Mouse (Mus musculus): ENCODE data around the gene Tex2. TPM values are rescaled to one million over a fixed set of nuclear protein-coding genes. Genes with fewer than 3 reads are reported as not detected.

Gene Tex2
- polyA plus RNA-seq, 1 experiment: 13.2 TPM

DNA sequence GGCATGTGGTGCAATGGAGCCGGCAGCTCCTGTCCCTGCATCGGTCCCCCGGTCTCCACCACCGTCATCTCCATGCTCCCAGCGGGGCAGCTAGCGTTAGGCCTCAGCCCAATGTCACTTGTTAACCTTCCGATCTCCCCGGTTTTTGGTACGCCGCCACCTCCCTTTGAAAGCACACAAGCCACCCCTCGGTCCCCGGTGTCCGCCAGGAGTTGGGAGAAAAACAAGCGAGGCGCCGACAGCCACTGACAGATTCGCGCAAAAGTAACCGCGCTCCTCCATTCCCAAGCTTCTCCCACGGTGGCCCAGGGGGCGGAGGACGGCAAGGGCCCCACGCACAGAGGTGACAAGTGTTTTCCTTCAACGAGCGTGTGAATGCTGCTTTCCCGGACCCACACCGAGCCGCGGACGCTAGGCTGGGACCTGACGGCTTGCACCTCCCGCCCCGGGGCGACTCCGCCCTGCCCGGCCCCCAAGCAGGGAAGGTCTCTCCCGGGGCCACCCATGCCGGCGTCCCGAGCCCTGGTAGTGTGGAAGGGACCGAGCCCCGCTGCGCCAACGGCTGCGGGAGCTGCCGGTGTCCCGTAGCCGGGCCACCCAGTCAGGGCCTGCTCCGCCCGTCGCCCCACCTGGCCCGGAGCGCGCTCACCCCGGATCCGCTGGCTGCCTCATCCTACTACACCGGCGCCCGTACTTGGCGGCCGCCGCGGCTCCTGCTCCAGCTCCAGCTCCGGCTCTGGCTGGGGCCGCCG is 838 bp downstream of the Tex2 start:
- DNase-seq: peak; percentile 40

GRCm38 (mm10) chr11:106609731-106610130 is 3.5 kb downstream of the Tex2 start:
- no peaks in the 10 kb centered on the region for H3K36me3 ChIP-seq (ENCODE audit: control insufficient read depth, insufficient read depth, low read length)
- peaks cover 23% of the 10 kb centered on the region for H3K4me1 ChIP-seq (replicated peaks; ENCODE audit: control insufficient read depth, insufficient read depth, low read length)
- no peak for DNase-seq
- no peak overlapping the region for H3K4me3 ChIP-seq (ENCODE audit: control insufficient read depth, insufficient read depth, low read length)
- H3K27me3 ChIP-seq (ENCODE audit: control insufficient read depth, insufficient read depth, low read length): no peaks in the 10 kb centered on the region
- H3K27ac ChIP-seq (ENCODE audit: control insufficient read depth, insufficient read depth, low read length): no peak overlapping the region
- 94% methylated on average over 8 of the region's 8 CpGs for WGBS
- TF ChIP-seq POLR2A (IDR thresholded peaks at IDR 0.05; ENCODE audit: control insufficient read depth, extremely low read depth, insufficient read depth, low read length, poor library complexity): no peak
- TF ChIP-seq CTCF (IDR thresholded peaks at IDR 0.05; ENCODE audit: borderline replicate concordance, control insufficient read depth, extremely low read depth, insufficient read depth, low read length, poor library complexity): no peak

More for the DNA sequence above, 838 bp downstream of the Tex2 start:
- Histone ChIP-seq H3K36me3 (ENCODE audit: control insufficient read depth, insufficient read depth, low read length) (no peaks in the 10 kb centered on the region), H3K4me3 (ENCODE audit: control insufficient read depth, insufficient read depth, low read length) (peak overlapping the region; percentile 85), H3K27ac (ENCODE audit: control insufficient read depth, insufficient read depth, low read length) (peak overlapping the region; percentile 5), H3K4me1 (replicated peaks; ENCODE audit: control insufficient read depth, insufficient read depth, low read length) (peaks cover 19% of the 10 kb centered on the region), H3K27me3 (ENCODE audit: control insufficient read depth, insufficient read depth, low read length) (no peaks in the 10 kb centered on the region)
- peak; percentile 45; the same call in 1 of the 2 replicates for TF ChIP-seq POLR2A (IDR thresholded peaks at IDR 0.05; ENCODE audit: control insufficient read depth, extremely low read depth, insufficient read depth, low read length, poor library complexity)
- no peak for TF ChIP-seq CTCF (IDR thresholded peaks at IDR 0.05; ENCODE audit: borderline replicate concordance, control insufficient read depth, extremely low read depth, insufficient read depth, low read length, poor library complexity)
- under 1% methylated on average over 67 of the region's 67 CpGs for WGBS

DNA sequence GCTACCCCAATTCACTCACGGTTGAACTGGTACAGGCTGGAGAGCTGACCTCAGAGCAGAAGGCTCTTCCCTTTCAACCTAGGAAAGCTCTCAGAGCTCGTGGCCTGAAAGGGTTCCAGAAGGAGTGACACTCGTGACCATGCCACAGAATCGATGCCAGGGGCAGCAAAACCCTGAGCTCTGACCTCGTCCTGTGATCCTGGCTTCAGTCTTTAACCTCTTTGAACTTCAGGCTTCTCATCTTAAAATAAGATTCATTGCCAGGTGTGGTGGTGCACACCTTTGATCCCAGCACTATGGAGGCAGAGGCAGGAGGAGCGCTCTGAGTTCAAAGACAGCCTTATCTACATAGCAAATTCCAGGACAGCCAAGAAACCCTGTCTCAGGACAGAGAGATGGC is 5.9 kb downstream of the Tex2 start:
- Histone ChIP-seq H3K27me3 (ENCODE audit: control insufficient read depth, insufficient read depth, low read length) (no peaks in the 10 kb centered on the region), H3K27ac (ENCODE audit: control insufficient read depth, insufficient read depth, low read length) (no peak overlapping the region), H3K4me3 (ENCODE audit: control insufficient read depth, insufficient read depth, low read length) (no peak overlapping the region), H3K36me3 (ENCODE audit: control insufficient read depth, insufficient read depth, low read length) (peaks cover 3% of the 10 kb centered on the region; the same call in 1 of the 2 replicates), H3K4me1 (replicated peaks; ENCODE audit: control insufficient read depth, insufficient read depth, low read length) (peaks cover 21% of the 10 kb centered on the region)
- TF ChIP-seq POLR2A (IDR thresholded peaks at IDR 0.05; ENCODE audit: control insufficient read depth, extremely low read depth, insufficient read depth, low read length, poor library complexity): no peak
- TF ChIP-seq CTCF (IDR thresholded peaks at IDR 0.05; ENCODE audit: borderline replicate concordance, control insufficient read depth, extremely low read depth, insufficient read depth, low read length, poor library complexity): no peak
- 57% methylated on average over 6 of the region's 6 CpGs for WGBS
- no peak for DNase-seq

- WGBS: 76% methylated on average over 5 of the region's 5 CpGs
- no peaks in the 10 kb centered on the region for H3K27me3 ChIP-seq (ENCODE audit: control insufficient read depth, insufficient read depth, low read length)
- H3K36me3 ChIP-seq (ENCODE audit: control insufficient read depth, insufficient read depth, low read length): peaks cover 3% of the 10 kb centered on the region; the same call in 1 of the 2 replicates
- TF ChIP-seq CTCF (IDR thresholded peaks at IDR 0.05; ENCODE audit: borderline replicate concordance, control insufficient read depth, extremely low read depth, insufficient read depth, low read length, poor library complexity) (no peak), POLR2A (IDR thresholded peaks at IDR 0.05; ENCODE audit: control insufficient read depth, extremely low read depth, insufficient read depth, low read length, poor library complexity) (no peak)
- no peak overlapping the region for H3K4me3 ChIP-seq (ENCODE audit: control insufficient read depth, insufficient read depth, low read length)
- H3K27ac ChIP-seq (ENCODE audit: control insufficient read depth, insufficient read depth, low read length): no peak overlapping the region
- peaks cover 20% of the 10 kb centered on the region for H3K4me1 ChIP-seq (replicated peaks; ENCODE audit: control insufficient read depth, insufficient read depth, low read length)
- no peak for DNase-seq
Measured at GRCm38 (mm10) chr11:106606042-106606441, 7.2 kb downstream of the Tex2 start.

DNA sequence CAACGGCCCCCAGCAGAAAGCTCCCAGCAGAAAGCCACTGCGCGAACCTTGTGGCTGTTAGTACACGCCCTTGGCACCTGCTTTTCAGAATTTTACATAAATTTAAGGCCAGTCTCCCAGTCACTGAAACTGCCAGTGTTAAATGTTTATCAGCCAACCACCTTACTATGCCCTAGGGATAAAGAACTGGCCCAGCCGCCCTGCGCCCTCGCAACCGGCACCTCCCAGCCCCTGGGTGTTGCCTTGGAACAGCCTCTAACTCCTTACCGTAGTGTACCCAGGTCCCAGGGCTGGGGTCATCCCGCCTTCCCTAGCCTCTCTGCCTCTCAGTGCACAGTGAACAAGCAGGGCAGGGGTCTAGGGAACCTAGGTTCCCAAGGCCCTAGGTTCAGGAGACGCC is 10.0 kb downstream of the Tex2 start:
- peaks cover 3% of the 10 kb centered on the region; the same call in 1 of the 2 replicates for H3K36me3 ChIP-seq (ENCODE audit: control insufficient read depth, insufficient read depth, low read length)
- no peak for DNase-seq
- WGBS: 82% methylated on average over 11 of the region's 11 CpGs

GRCm38 (mm10) chr11:106600124-106600523 is 13.1 kb downstream of the Tex2 start:
- H3K4me1 ChIP-seq (replicated peaks; ENCODE audit: control insufficient read depth, insufficient read depth, low read length): peaks cover 12% of the 10 kb centered on the region
- no peak for TF ChIP-seq CTCF (IDR thresholded peaks at IDR 0.05; ENCODE audit: borderline replicate concordance, control insufficient read depth, extremely low read depth, insufficient read depth, low read length, poor library complexity)
- no peak for TF ChIP-seq POLR2A (IDR thresholded peaks at IDR 0.05; ENCODE audit: control insufficient read depth, extremely low read depth, insufficient read depth, low read length, poor library complexity)
- H3K27me3 ChIP-seq (ENCODE audit: control insufficient read depth, insufficient read depth, low read length): no peaks in the 10 kb centered on the region
- 98% methylated on average over 5 of the region's 5 CpGs for WGBS
- no peak for DNase-seq
- H3K4me3 ChIP-seq (ENCODE audit: control insufficient read depth, insufficient read depth, low read length): no peak overlapping the region
- peaks cover 3% of the 10 kb centered on the region; the same call in 1 of the 2 replicates for H3K36me3 ChIP-seq (ENCODE audit: control insufficient read depth, insufficient read depth, low read length)
- no peak overlapping the region for H3K27ac ChIP-seq (ENCODE audit: control insufficient read depth, insufficient read depth, low read length)

More for the DNA sequence above, 10.0 kb downstream of the Tex2 start:
- TF ChIP-seq CTCF (IDR thresholded peaks at IDR 0.05; ENCODE audit: borderline replicate concordance, control insufficient read depth, extremely low read depth, insufficient read depth, low read length, poor library complexity) (no peak), POLR2A (IDR thresholded peaks at IDR 0.05; ENCODE audit: control insufficient read depth, extremely low read depth, insufficient read depth, low read length, poor library complexity) (no peak)
- Histone ChIP-seq H3K27ac (ENCODE audit: control insufficient read depth, insufficient read depth, low read length) (no peak overlapping the region), H3K4me3 (ENCODE audit: control insufficient read depth, insufficient read depth, low read length) (no peak overlapping the region), H3K27me3 (ENCODE audit: control insufficient read depth, insufficient read depth, low read length) (no peaks in the 10 kb centered on the region), H3K4me1 (replicated peaks; ENCODE audit: control insufficient read depth, insufficient read depth, low read length) (peaks cover 15% of the 10 kb centered on the region)

All from thymus, adult 2 months (tissue).